Mouse (Mus musculus) kidney, embryonic 14.5 days (tissue): ENCODE results near the gene Reln. TPM values are rescaled to one million over a fixed set of nuclear protein-coding genes. Genes with fewer than 3 reads are reported as not detected.

Source experiments
- ATAC-seq: fragments of 200-750 bp; cut with Nextera tagmentation; 2 replicates; pipeline ENCODE4 v1.8.0; 2017; ENCODE audit warnings: moderate number of reproducible peaks, mild to moderate bottlenecking, moderate TSS enrichment, moderate library complexity; ENCODE audit not compliant: low FRiP score, low TSS enrichment
- H3K27ac ChIP-seq: fragments of 300-500 bp; sonication (generic); 2 replicates; pipeline ENCODE4 v1.5.1; 2014; ENCODE audit warnings: low read depth, mild to moderate bottlenecking, low read length, moderate library complexity, mixed read lengths
- H3K27me3 ChIP-seq: fragments of 300-500 bp; sonication (generic); 2 replicates; pipeline ENCODE4 v1.6.1; 2014; ENCODE audit warnings: mild to moderate bottlenecking, low read length; ENCODE audit not compliant: control insufficient read depth, insufficient read depth
- H3K36me3 ChIP-seq: fragments of 300-500 bp; sonication (generic); 2 replicates; pipeline ENCODE4 v1.6.1; 2014; ENCODE audit warnings: low read length, mixed read lengths; ENCODE audit not compliant: control insufficient read depth, insufficient read depth
- H3K4me1 ChIP-seq: fragments of 300-500 bp; sonication (generic); 2 replicates; pipeline ENCODE4 v1.6.1; 2014; ENCODE audit warnings: low read length, mixed read lengths; ENCODE audit not compliant: control insufficient read depth, insufficient read depth
- H3K4me2 ChIP-seq: fragments of 300-500 bp; sonication (generic); replicated peaks from 2 replicates; pipeline ENCODE4 v1.6.1; 2014; ENCODE audit warnings: low read depth, mild to moderate bottlenecking, low read length
- H3K4me3 ChIP-seq: fragments of 300-500 bp; sonication (generic); 2 replicates; pipeline ENCODE4 v1.5.1; 2014; ENCODE audit warnings: mild to moderate bottlenecking, low read length
- H3K9ac ChIP-seq: fragments of 300-500 bp; sonication (generic); 2 replicates; pipeline ENCODE4 v1.6.1; 2014; ENCODE audit warnings: low read depth, mild to moderate bottlenecking, low read length, moderate library complexity
- H3K9me3 ChIP-seq: fragments of 300-500 bp; sonication (generic); 2 replicates; pipeline ENCODE4 v1.6.1; 2016; ENCODE audit warnings: low read length; ENCODE audit not compliant: control insufficient read depth
- WGBS: fragments of 180-500 bp; shearing (Covaris S2); extraction: QIAGEN DNeasy Blood & Tissue Kit; methylation state at CpG from one replicate; pipeline ENCODE4 v1.1.7; 2014; 5-methylcytosine and 5-hydroxymethylcytosine counted together
- polyA plus RNA-seq: library from polyadenylated mRNA; unstranded; fragments of >200 nt; fragmentation: Nextera tagmentation; extraction: Ambion mirVana; gene quantifications from 2 replicates; pipeline ENCODE4 v1.2.1, GENCODE M21; 2014

Gene Reln
- polyA plus RNA-seq: 14.1 and 16.7 TPM in 2 replicates

GRCm38 (mm10) chr5:22344556-22344975 is at the start of gene Reln:
Gene Reln, minus strand, starts transcription at chr5:22344702.
- H3K4me2 ChIP-seq: peak within 1 kb of the TSS; percentile 94
- no peaks in the 10 kb centered on the region for H3K36me3 ChIP-seq
- peak within 1 kb of the TSS; percentile 55 for H3K4me3 ChIP-seq
- no peaks in the 10 kb centered on the region for H3K9me3 ChIP-seq
- under 1% methylated on average over 23 of the region's 68 CpGs for WGBS
- H3K4me1 ChIP-seq: peaks cover 5% of the 10 kb centered on the region
- H3K27me3 ChIP-seq: peaks cover 68% of the 10 kb centered on the region
- H3K27ac ChIP-seq: no peak within 1 kb of the TSS
- peak within 1 kb of the TSS; percentile 58 for H3K9ac ChIP-seq
- peak; percentile 83 for ATAC-seq

GRCm38 (mm10) chr5:22388502-22388901 is 44.0 kb upstream of the Reln start:
- no peak for ATAC-seq
- Histone ChIP-seq H3K27ac (no peak overlapping the region), H3K4me3 (no peak overlapping the region), H3K36me3 (no peaks in the 10 kb centered on the region), H3K4me1 (no peaks in the 10 kb centered on the region), H3K9ac (no peak overlapping the region), H3K27me3 (no peaks in the 10 kb centered on the region), H3K9me3 (no peaks in the 10 kb centered on the region), H3K4me2 (no peak overlapping the region)
- WGBS: 82% methylated on average over 2 of the region's 2 CpGs

- no peak for ATAC-seq
- Histone ChIP-seq H3K36me3 (no peaks in the 10 kb centered on the region), H3K27me3 (no peaks in the 10 kb centered on the region), H3K9me3 (no peaks in the 10 kb centered on the region), H3K4me2 (no peak overlapping the region), H3K27ac (no peak overlapping the region), H3K9ac (no peak overlapping the region), H3K4me1 (no peaks in the 10 kb centered on the region), H3K4me3 (no peak overlapping the region)
- 53% methylated on average over 9 of the region's 9 CpGs for WGBS
These were observed 16.0 kb upstream of the Reln start for GRCm38 (mm10) chr5:22360510-22360909.

- ATAC-seq: no peak
These were observed 3.9 kb upstream of the Reln start for GRCm38 (mm10) chr5:22348412-22348811.

GRCm38 (mm10) chr5:22347732-22348131 is 3.2 kb upstream of the Reln start:
- H3K27me3 ChIP-seq: peaks cover 49% of the 10 kb centered on the region
- no peak overlapping the region for H3K9ac ChIP-seq
- ATAC-seq: no peak
- no peaks in the 10 kb centered on the region for H3K36me3 ChIP-seq
- H3K27ac ChIP-seq: no peak overlapping the region
- no peak overlapping the region for H3K4me3 ChIP-seq
- no peaks in the 10 kb centered on the region for H3K9me3 ChIP-seq
- H3K4me2 ChIP-seq: no peak overlapping the region
- peaks cover 5% of the 10 kb centered on the region for H3K4me1 ChIP-seq
- 64% methylated on average over 2 of the region's 2 CpGs for WGBS

More at GRCm38 (mm10) chr5:22348412-22348811, 3.9 kb upstream of the Reln start:
- H3K9ac ChIP-seq: no peak overlapping the region
- no peak overlapping the region for H3K4me2 ChIP-seq
- peaks cover 5% of the 10 kb centered on the region for H3K4me1 ChIP-seq
- no peaks in the 10 kb centered on the region for H3K9me3 ChIP-seq
- no peak overlapping the region for H3K27ac ChIP-seq
- H3K27me3 ChIP-seq: peaks cover 43% of the 10 kb centered on the region
- no peaks in the 10 kb centered on the region for H3K36me3 ChIP-seq
- WGBS: 91% methylated on average over 3 of the region's 3 CpGs
- no peak overlapping the region for H3K4me3 ChIP-seq

- Histone ChIP-seq H3K9me3 (no peaks in the 10 kb centered on the region), H3K4me1 (peaks cover 5% of the 10 kb centered on the region), H3K4me3 (no peak overlapping the region), H3K27ac (no peak overlapping the region), H3K9ac (no peak overlapping the region), H3K4me2 (peak overlapping the region; percentile 94), H3K27me3 (peaks cover 62% of the 10 kb centered on the region), H3K36me3 (no peaks in the 10 kb centered on the region)
- 24% methylated on average over 14 of the region's 14 CpGs for WGBS
- ATAC-seq: no peak
These were observed 1.6 kb upstream of the Reln start for GRCm38 (mm10) chr5:22345894-22346635.

GRCm38 (mm10) chr5:22344976-22345651 is 612 bp upstream of the Reln start:
- Histone ChIP-seq H3K4me2 (peak overlapping the region; percentile 94), H3K27me3 (peaks cover 71% of the 10 kb centered on the region), H3K9me3 (no peaks in the 10 kb centered on the region), H3K4me3 (peak overlapping the region; percentile 55), H3K27ac (no peak overlapping the region), H3K36me3 (no peaks in the 10 kb centered on the region), H3K4me1 (peaks cover 5% of the 10 kb centered on the region), H3K9ac (peak overlapping the region; percentile 58)
- ATAC-seq: peak; percentile 75
- under 1% methylated on average over 58 of the region's 58 CpGs for WGBS

GRCm38 (mm10) chr5:22343843-22344555 is 503 bp downstream of the Reln start:
- Histone ChIP-seq H3K27me3 (peaks cover 68% of the 10 kb centered on the region), H3K9me3 (no peaks in the 10 kb centered on the region), H3K4me2 (peak overlapping the region; percentile 94), H3K36me3 (no peaks in the 10 kb centered on the region), H3K9ac (peak overlapping the region; percentile 35; the same call in 1 of the 2 replicates), H3K27ac (no peak overlapping the region), H3K4me1 (peaks cover 5% of the 10 kb centered on the region), H3K4me3 (peak overlapping the region; percentile 55)
- WGBS: 1% methylated on average over 45 of the region's 65 CpGs
- peak; percentile 40 for ATAC-seq
